Mouse (Mus musculus): ENCODE measurements around the gene Mindy4. TPM values are rescaled to one million over a fixed set of nuclear protein-coding genes. Genes with fewer than 3 reads are reported as not detected.

Gene Mindy4
- polyA plus RNA-seq, 1 experiment from 2014 or later, result 11.7 TPM

GRCm38 (mm10) chr6:55264741-55265366, 61.7 kb downstream of the Mindy4 start:
- Histone ChIP-seq H3K9ac (no peak overlapping the region), H3K4me2 (replicated peaks) (no peak overlapping the region), H3K4me1 (peaks cover 6% of the 10 kb centered on the region; the same call in 1 of the 2 replicates), H3K9me3 (no peaks in the 10 kb centered on the region), H3K4me3 (no peak overlapping the region), H3K36me3 (peaks cover 5% of the 10 kb centered on the region; the same call in 1 of the 2 replicates), H3K27ac (no peak overlapping the region), H3K27me3 (replicated peaks) (no peaks in the 10 kb centered on the region)
- 92% methylated on average over 7 of the region's 7 CpGs for WGBS
- ATAC-seq (ENCODE audit: low FRiP score, low read depth), result no peak

- no peak overlapping the region for H3K4me2 ChIP-seq (replicated peaks)
- no peak overlapping the region for H3K27ac ChIP-seq
These were observed 69.8 kb downstream of the Mindy4 start for GRCm38 (mm10) chr6:55272952-55273351.

GRCm38 (mm10) chr6:55273463-55273862, 70.3 kb downstream of the Mindy4 start:
- 91% methylated on average over 5 of the region's 5 CpGs for WGBS
- Histone ChIP-seq H3K9ac (no peak overlapping the region), H3K9me3 (no peaks in the 10 kb centered on the region), H3K4me3 (no peak overlapping the region), H3K4me1 (no peaks in the 10 kb centered on the region), H3K27me3 (replicated peaks) (no peaks in the 10 kb centered on the region), H3K4me2 (replicated peaks) (no peak overlapping the region), H3K27ac (no peak overlapping the region), H3K36me3 (no peaks in the 10 kb centered on the region)
- no peak for ATAC-seq (ENCODE audit: low FRiP score, low read depth)

More at GRCm38 (mm10) chr6:55272952-55273351, 69.8 kb downstream of the Mindy4 start:
- Histone ChIP-seq H3K9me3 (no peaks in the 10 kb centered on the region), H3K27me3 (replicated peaks) (no peaks in the 10 kb centered on the region), H3K4me1 (no peaks in the 10 kb centered on the region), H3K36me3 (no peaks in the 10 kb centered on the region), H3K9ac (no peak overlapping the region), H3K4me3 (no peak overlapping the region)
- 83% methylated on average over 7 of the region's 7 CpGs for WGBS
- no peak for ATAC-seq (ENCODE audit: low FRiP score, low read depth)

- ATAC-seq (ENCODE audit: low FRiP score, low read depth), result no peak
- Histone ChIP-seq H3K4me1 (no peaks in the 10 kb centered on the region), H3K27me3 (replicated peaks) (no peaks in the 10 kb centered on the region), H3K4me3 (no peak overlapping the region), H3K9me3 (no peaks in the 10 kb centered on the region), H3K4me2 (replicated peaks) (no peak overlapping the region), H3K36me3 (no peaks in the 10 kb centered on the region), H3K27ac (no peak overlapping the region), H3K9ac (no peak overlapping the region)
- 92% methylated on average over 10 of the region's 10 CpGs for WGBS
These were observed 71.8 kb downstream of the Mindy4 start for GRCm38 (mm10) chr6:55275000-55275399.

- no peak overlapping the region for H3K9ac ChIP-seq
- H3K9me3 ChIP-seq, result no peaks in the 10 kb centered on the region
- 79% methylated on average over 8 of the region's 8 CpGs for WGBS
- no peak overlapping the region for H3K4me2 ChIP-seq (replicated peaks)
- no peaks in the 10 kb centered on the region for H3K27me3 ChIP-seq (replicated peaks)
- no peaks in the 10 kb centered on the region for H3K36me3 ChIP-seq
- ATAC-seq (ENCODE audit: low FRiP score, low read depth), result no peak
- no peak overlapping the region for H3K4me3 ChIP-seq
- H3K4me1 ChIP-seq, result no peaks in the 10 kb centered on the region
- H3K27ac ChIP-seq, result no peak overlapping the region
These were observed 72.6 kb downstream of the Mindy4 start for GRCm38 (mm10) chr6:55275786-55276185.

GRCm38 (mm10) chr6:55276692-55277282, 73.6 kb downstream of the Mindy4 start:
- Histone ChIP-seq H3K4me1 (no peaks in the 10 kb centered on the region), H3K9ac (no peak overlapping the region), H3K36me3 (no peaks in the 10 kb centered on the region), H3K27me3 (replicated peaks) (no peaks in the 10 kb centered on the region), H3K4me3 (no peak overlapping the region), H3K9me3 (no peaks in the 10 kb centered on the region), H3K4me2 (replicated peaks) (no peak overlapping the region), H3K27ac (no peak overlapping the region)
- no peak for ATAC-seq (ENCODE audit: low FRiP score, low read depth)
- WGBS, result 85% methylated on average over 4 of the region's 4 CpGs

GRCm38 (mm10) chr6:55278086-55278485, 74.9 kb downstream of the Mindy4 start:
- WGBS, result 82% methylated on average over 6 of the region's 6 CpGs

GRCm38 (mm10) chr6:55278520-55278919, 75.3 kb downstream of the Mindy4 start:
- H3K27ac ChIP-seq, result no peak overlapping the region
- H3K4me3 ChIP-seq, result no peak overlapping the region
- no peaks in the 10 kb centered on the region for H3K36me3 ChIP-seq
- no peak overlapping the region for H3K4me2 ChIP-seq (replicated peaks)
- 0 out of 2 replicates have a peak, but pooled peaks cover 2% of the 10 kb centered on the region for H3K9me3 ChIP-seq
- 85% methylated on average over 4 of the region's 4 CpGs for WGBS
- no peaks in the 10 kb centered on the region for H3K4me1 ChIP-seq
- no peaks in the 10 kb centered on the region for H3K27me3 ChIP-seq (replicated peaks)
- no peak for ATAC-seq (ENCODE audit: low FRiP score, low read depth)
- H3K9ac ChIP-seq, result no peak overlapping the region

More at GRCm38 (mm10) chr6:55278086-55278485, 74.9 kb downstream of the Mindy4 start:
- Histone ChIP-seq H3K4me2 (replicated peaks) (no peak overlapping the region), H3K4me1 (no peaks in the 10 kb centered on the region), H3K27ac (no peak overlapping the region), H3K4me3 (no peak overlapping the region), H3K27me3 (replicated peaks) (no peaks in the 10 kb centered on the region), H3K36me3 (no peaks in the 10 kb centered on the region), H3K9me3 (0 out of 2 replicates have a peak, but pooled peaks cover 2% of the 10 kb centered on the region), H3K9ac (no peak overlapping the region)
- ATAC-seq (ENCODE audit: low FRiP score, low read depth), result no peak

- ATAC-seq (ENCODE audit: low FRiP score, low read depth), result no peak
- Histone ChIP-seq H3K4me1 (no peaks in the 10 kb centered on the region), H3K27ac (no peak overlapping the region), H3K9me3 (0 out of 2 replicates have a peak, but pooled peaks cover 2% of the 10 kb centered on the region), H3K27me3 (replicated peaks) (no peaks in the 10 kb centered on the region), H3K4me3 (no peak overlapping the region), H3K4me2 (replicated peaks) (no peak overlapping the region), H3K36me3 (no peaks in the 10 kb centered on the region), H3K9ac (no peak overlapping the region)
- 90% methylated on average over 8 of the region's 8 CpGs for WGBS
These were observed 77.8 kb downstream of the Mindy4 start for GRCm38 (mm10) chr6:55280979-55281378.

- Histone ChIP-seq H3K4me2 (replicated peaks) (no peak overlapping the region), H3K9ac (no peak overlapping the region), H3K4me1 (no peaks in the 10 kb centered on the region), H3K36me3 (no peaks in the 10 kb centered on the region), H3K27ac (no peak overlapping the region), H3K27me3 (replicated peaks) (no peaks in the 10 kb centered on the region), H3K9me3 (0 out of 2 replicates have a peak, but pooled peaks cover 2% of the 10 kb centered on the region), H3K4me3 (no peak overlapping the region)
- no peak for ATAC-seq (ENCODE audit: low FRiP score, low read depth)
- 91% methylated on average over 7 of the region's 7 CpGs for WGBS
These were observed 78.5 kb downstream of the Mindy4 start for GRCm38 (mm10) chr6:55281687-55282086.

GRCm38 (mm10) chr6:55282348-55282747, 79.2 kb downstream of the Mindy4 start:
- no peak for ATAC-seq (ENCODE audit: low FRiP score, low read depth)
- WGBS, result 95% methylated on average over 8 of the region's 8 CpGs
- Histone ChIP-seq H3K9ac (no peak overlapping the region), H3K27ac (no peak overlapping the region), H3K9me3 (0 out of 2 replicates have a peak, but pooled peaks cover 2% of the 10 kb centered on the region), H3K4me1 (no peaks in the 10 kb centered on the region), H3K4me2 (replicated peaks) (no peak overlapping the region), H3K27me3 (replicated peaks) (no peaks in the 10 kb centered on the region), H3K4me3 (no peak overlapping the region), H3K36me3 (no peaks in the 10 kb centered on the region)

- 58% methylated on average over 5 of the region's 5 CpGs for WGBS
- no peaks in the 10 kb centered on the region for H3K4me1 ChIP-seq
- no peak for ATAC-seq (ENCODE audit: low FRiP score, low read depth)
These were observed 82.0 kb downstream of the Mindy4 start for GRCm38 (mm10) chr6:55285218-55285617.

More at GRCm38 (mm10) chr6:55285218-55285617, 82.0 kb downstream of the Mindy4 start:
- Histone ChIP-seq H3K27me3 (replicated peaks) (no peaks in the 10 kb centered on the region), H3K9me3 (0 out of 2 replicates have a peak, but pooled peaks cover 2% of the 10 kb centered on the region), H3K4me2 (replicated peaks) (no peak overlapping the region), H3K4me3 (no peak overlapping the region), H3K36me3 (no peaks in the 10 kb centered on the region), H3K27ac (no peak overlapping the region), H3K9ac (no peak overlapping the region)
